Mouse (Mus musculus): Measurements from ENCODE around the gene Gm20905. TPM values are rescaled to one million over a fixed set of nuclear protein-coding genes. Genes with fewer than 3 reads are reported as not detected.
"Not testable (repeated sequence)": the region's sequence is repeated elsewhere in the genome, so short reads cannot be mapped to it uniquely, and the experiment has no call there.

Gm20905 gene
- total RNA-seq (2014; rRNA removed; ENCODE audit: low replicate concordance) (not detected in 2 replicates), polyA plus RNA-seq (2015; fragmentation: Nextera tagmentation; extraction: Ambion mirVana) (not detected in 2 replicates)

- H3K36me3 ChIP-seq (replicated peaks; ENCODE audit: control insufficient read depth, insufficient read depth, low read length); H3K27me3 ChIP-seq (ENCODE audit: control insufficient read depth, insufficient read depth, low read length); H3K9me3 ChIP-seq (replicated peaks; ENCODE audit: control insufficient read depth, low read length); ATAC-seq (ENCODE audit: insufficient read depth, low read depth); H3K9ac ChIP-seq (replicated peaks; ENCODE audit: low read depth, low read length); H3K4me1 ChIP-seq (ENCODE audit: control insufficient read depth, insufficient read depth); DNase-seq (ENCODE audit: low spot score); H3K4me3 ChIP-seq (ENCODE audit: low read depth, low read length); H3K4me2 ChIP-seq (ENCODE audit: low read depth, low read length); H3K27ac ChIP-seq (ENCODE audit: low read depth): not testable (repeated sequence)
- no CpG with 5 or more reads among the region's 6 CpGs for WGBS
These were observed at the start of gene Gm20905 for GRCm38 (mm10) chrY:37259503-37259902. TSS of gene Gm20905 (minus strand) at chrY:37259603.

All from heart, postnatal 0 days (tissue).